Mouse (Mus musculus): ENCODE measurements at regions not wholly inside any gene's neighbourhood (a gene's known extent, or its start where the extent isn't known, plus 50 kb on each side); places are given as distances from the start of the nearest gene placed in this dataset.

DNA sequence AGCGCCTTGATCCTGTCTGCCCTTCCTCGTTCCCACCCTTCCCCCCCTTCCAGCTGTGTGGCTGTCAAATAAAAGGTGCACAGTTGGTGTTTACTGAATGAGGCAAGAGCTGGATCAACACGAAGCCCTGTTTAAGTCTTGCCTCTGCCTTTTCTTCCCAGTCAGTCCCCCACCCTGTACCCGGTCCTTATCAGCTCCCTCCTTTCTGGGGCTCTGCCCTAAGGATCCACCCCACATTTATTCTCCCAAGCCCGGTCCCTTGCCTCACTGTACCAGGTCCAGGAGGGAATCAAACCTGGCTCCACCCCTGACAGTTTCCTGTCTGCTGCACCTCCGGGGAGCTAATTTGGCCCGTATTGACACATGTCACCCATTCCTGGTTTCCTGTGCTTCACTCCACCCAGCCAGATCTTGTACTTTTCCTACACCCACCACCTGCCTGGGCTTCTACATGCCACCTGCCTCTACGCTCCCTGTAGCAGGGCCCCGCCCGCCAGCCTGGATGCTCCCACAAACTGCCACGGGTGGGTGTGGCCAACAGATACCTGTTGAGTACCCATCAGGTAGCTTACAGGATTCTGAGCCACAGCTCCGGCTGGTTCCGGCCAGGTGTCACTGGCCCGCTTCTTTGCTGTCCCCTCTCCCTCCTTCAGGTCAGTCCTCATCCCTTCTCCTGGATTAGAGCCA, 76.4 kb downstream of the Zfp169 start:
- TF ChIP-seq CTCF (conservative IDR thresholded peaks at IDR 0.05; ENCODE audit: insufficient read depth, insufficient read length, low read depth, low read length) (no peak), POLR2A (IDR thresholded peaks at IDR 0.05; ENCODE audit: low read depth, low read length) (no peak)

More for the DNA sequence above, 76.4 kb downstream of the Zfp169 start:
- no peak for DNase-seq
- peaks cover 2% of the 10 kb centered on the region; the same call in 1 of the 2 replicates for H3K4me1 ChIP-seq (ENCODE audit: control insufficient read depth, insufficient read depth, low read length)
- 70% methylated on average over 14 of the region's 14 CpGs for WGBS
- H3K4me3 ChIP-seq (ENCODE audit: insufficient read depth, low read depth, low read length) = no peak overlapping the region
- no peak overlapping the region for H3K27ac ChIP-seq (ENCODE audit: insufficient read depth, low read depth, low read length)
- H3K36me3 ChIP-seq (ENCODE audit: control insufficient read depth, insufficient read depth, low read length) = no peaks in the 10 kb centered on the region
- no peaks in the 10 kb centered on the region for H3K27me3 ChIP-seq (replicated peaks; ENCODE audit: control insufficient read depth, insufficient read depth, low read length)
